Mouse (Mus musculus): ENCODE results near the gene Map3k9. TPM values are rescaled to one million over a fixed set of nuclear protein-coding genes. Genes with fewer than 3 reads are reported as not detected.

The Map3k9 gene
- polyA plus RNA-seq, 1 experiment from 2014 or later, result 2.4 TPM

DNA sequence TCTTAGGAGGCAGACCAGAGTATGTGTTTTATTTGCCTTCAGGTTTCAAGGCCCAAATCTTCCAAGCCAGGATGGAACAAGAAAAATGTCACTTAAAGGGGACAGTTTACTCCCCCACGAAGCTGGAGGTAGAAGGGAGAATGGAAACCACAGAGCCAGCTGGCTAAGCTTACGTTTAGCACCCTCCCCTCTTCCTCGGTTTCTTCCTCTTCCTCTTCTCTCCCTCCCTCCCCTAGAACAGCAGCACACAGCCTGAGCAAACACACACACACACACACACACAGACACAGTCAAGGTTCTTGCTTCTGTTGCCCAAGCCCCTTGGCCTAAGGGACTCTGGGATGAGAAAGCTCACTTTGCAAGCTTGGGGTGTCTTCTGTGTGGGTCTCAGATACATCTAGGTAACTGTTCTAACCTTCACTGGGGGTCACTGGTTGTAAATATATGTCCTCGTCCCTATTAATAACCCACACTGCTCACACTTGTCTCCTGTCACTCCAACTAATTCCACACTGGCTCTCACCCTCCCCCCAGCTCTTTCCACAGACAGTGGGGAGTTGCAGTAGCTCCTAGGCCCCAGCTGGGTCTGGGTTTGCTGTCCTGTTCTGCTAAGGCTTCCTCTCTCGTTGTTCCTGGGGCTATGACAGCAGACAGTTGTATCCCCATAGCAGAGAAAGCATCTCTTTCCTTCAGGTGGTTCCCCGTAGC, 11.7 kb upstream of the Map3k9 start:
- Histone ChIP-seq H3K27me3 (replicated peaks; ENCODE audit: control insufficient read depth, insufficient read depth, low read length) (no peaks in the 10 kb centered on the region), H3K9ac (ENCODE audit: low read depth, low read length) (no peak overlapping the region), H3K4me2 (replicated peaks; ENCODE audit: low read depth) (no peak overlapping the region), H3K27ac (ENCODE audit: low read depth, low read length) (no peak overlapping the region), H3K4me1 (replicated peaks; ENCODE audit: control insufficient read depth, insufficient read depth, low read length) (no peaks in the 10 kb centered on the region), H3K36me3 (ENCODE audit: control insufficient read depth, insufficient read depth) (no peaks in the 10 kb centered on the region), H3K4me3 (ENCODE audit: low read depth, low read length) (no peak overlapping the region), H3K9me3 (ENCODE audit: control insufficient read depth) (no peaks in the 10 kb centered on the region)
- ATAC-seq, result no peak
- 63% methylated on average over 6 of the region's 6 CpGs for WGBS
- TF ChIP-seq CTCF (IDR thresholded peaks at IDR 0.05; ENCODE audit: low read depth), result no peak

DNA sequence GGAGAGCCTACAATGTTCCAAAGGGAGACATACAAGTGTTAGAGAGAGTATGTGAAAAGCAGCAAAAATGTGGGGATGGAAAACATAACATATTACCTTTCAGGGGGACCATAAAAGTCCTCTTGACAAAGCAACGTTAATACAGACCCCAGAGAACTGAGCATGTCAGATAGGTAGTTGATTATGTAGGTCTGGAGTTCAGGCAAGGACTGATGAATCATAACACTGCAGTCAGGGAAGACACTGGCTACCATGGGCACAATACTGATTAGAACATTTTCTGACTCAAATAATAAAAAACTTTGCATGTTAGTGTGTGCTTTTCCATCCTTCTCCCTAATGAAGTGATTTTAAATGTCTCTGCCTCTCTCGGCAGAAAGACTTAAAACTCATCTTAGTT, 8.5 kb upstream of the Map3k9 start:
- TF ChIP-seq CTCF (IDR thresholded peaks at IDR 0.05; ENCODE audit: low read depth), result no peak
- Histone ChIP-seq H3K4me3 (ENCODE audit: low read depth, low read length) (no peak overlapping the region), H3K36me3 (ENCODE audit: control insufficient read depth, insufficient read depth) (no peaks in the 10 kb centered on the region), H3K27ac (ENCODE audit: low read depth, low read length) (no peak overlapping the region), H3K27me3 (replicated peaks; ENCODE audit: control insufficient read depth, insufficient read depth, low read length) (no peaks in the 10 kb centered on the region), H3K9me3 (ENCODE audit: control insufficient read depth) (no peaks in the 10 kb centered on the region), H3K9ac (ENCODE audit: low read depth, low read length) (no peak overlapping the region), H3K4me1 (replicated peaks; ENCODE audit: control insufficient read depth, insufficient read depth, low read length) (no peaks in the 10 kb centered on the region), H3K4me2 (replicated peaks; ENCODE audit: low read depth) (peak overlapping the region; percentile 39; the same call in 1 of the 2 replicates)
- no peak for ATAC-seq
- 51% methylated on average over 2 of the region's 2 CpGs for WGBS

DNA sequence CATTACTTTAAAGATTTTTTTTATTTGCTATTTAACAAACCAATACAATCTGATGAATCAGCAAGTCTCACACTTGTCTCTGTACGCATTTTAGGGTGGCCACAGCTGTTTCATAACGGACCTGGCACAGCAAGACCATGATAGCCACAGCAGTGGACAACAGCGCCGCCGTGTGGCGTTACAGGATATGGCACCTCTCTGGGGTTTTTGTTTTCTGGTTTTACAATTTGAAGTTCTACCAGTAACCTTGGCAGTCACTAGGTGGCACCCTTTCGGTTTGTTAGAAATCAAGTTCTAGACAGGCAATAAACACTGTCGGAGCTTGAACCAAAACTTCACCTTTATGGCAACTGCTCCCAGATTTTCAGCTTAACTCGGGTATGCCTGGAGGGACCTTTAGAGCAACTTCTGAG, 7.7 kb upstream of the Map3k9 start:
- no peaks in the 10 kb centered on the region for H3K4me1 ChIP-seq (replicated peaks; ENCODE audit: control insufficient read depth, insufficient read depth, low read length)
- no peaks in the 10 kb centered on the region for H3K27me3 ChIP-seq (replicated peaks; ENCODE audit: control insufficient read depth, insufficient read depth, low read length)
- no peaks in the 10 kb centered on the region for H3K9me3 ChIP-seq (ENCODE audit: control insufficient read depth)
- WGBS, result 3% methylated on average over 9 of the region's 9 CpGs
- TF ChIP-seq CTCF (IDR thresholded peaks at IDR 0.05; ENCODE audit: low read depth), result peak; percentile 99
- H3K4me3 ChIP-seq (ENCODE audit: low read depth, low read length), result no peak overlapping the region
- H3K27ac ChIP-seq (ENCODE audit: low read depth, low read length), result no peak overlapping the region
- no peak overlapping the region for H3K9ac ChIP-seq (ENCODE audit: low read depth, low read length)
- H3K4me2 ChIP-seq (replicated peaks; ENCODE audit: low read depth), result peak overlapping the region; percentile 39
- 0 out of 2 replicates have a peak, but pooled peaks have one; percentile 32 for ATAC-seq
- H3K36me3 ChIP-seq (ENCODE audit: control insufficient read depth, insufficient read depth), result no peaks in the 10 kb centered on the region

DNA sequence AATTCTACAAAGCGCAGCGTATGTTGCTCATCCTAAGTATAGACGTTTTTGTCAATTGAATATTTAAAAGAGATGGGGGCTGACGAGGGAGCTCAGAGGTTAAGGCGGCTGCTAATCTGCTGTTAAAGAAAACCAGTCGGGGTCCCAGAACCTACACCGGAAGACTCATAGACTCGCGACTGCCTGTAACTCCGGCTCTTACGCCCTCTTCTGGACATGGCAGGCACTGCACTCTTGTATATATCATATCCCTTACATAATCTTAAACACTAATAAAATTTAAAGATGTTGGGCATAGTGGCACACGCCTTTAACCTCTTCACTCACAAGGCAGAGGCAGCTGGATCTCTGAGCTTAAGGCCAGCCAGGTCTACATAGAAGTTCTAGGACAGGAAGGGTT, 6.3 kb upstream of the Map3k9 start:
- 50% methylated on average over 12 of the region's 12 CpGs for WGBS
- H3K27ac ChIP-seq (ENCODE audit: low read depth, low read length), result no peak overlapping the region
- H3K27me3 ChIP-seq (replicated peaks; ENCODE audit: control insufficient read depth, insufficient read depth, low read length), result no peaks in the 10 kb centered on the region

DNA sequence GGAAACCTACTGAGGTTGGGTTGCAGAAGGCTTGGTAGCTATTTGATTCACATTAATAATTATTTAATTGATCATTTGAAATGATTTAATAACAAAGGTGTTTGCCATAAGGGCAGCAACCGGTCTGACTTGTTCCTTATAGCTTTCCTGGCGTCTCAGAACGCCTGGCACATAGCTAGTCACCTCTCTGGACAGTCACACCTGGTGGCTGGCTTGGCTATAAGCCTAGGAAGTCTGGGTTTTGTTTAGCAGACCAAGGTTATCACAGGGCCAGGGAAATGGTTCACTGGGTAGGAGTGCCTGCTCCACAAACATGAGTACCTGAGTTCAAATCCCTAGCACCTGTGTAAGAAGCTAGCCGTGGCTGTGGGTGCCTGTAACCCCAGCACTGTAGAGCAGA, 2.3 kb upstream of the Map3k9 start:
- Histone ChIP-seq H3K36me3 (ENCODE audit: control insufficient read depth, insufficient read depth) (no peaks in the 10 kb centered on the region), H3K4me1 (replicated peaks; ENCODE audit: control insufficient read depth, insufficient read depth, low read length) (0 out of 2 replicates have a peak, but pooled peaks cover 5% of the 10 kb centered on the region), H3K4me3 (ENCODE audit: low read depth, low read length) (no peak overlapping the region), H3K4me2 (replicated peaks; ENCODE audit: low read depth) (no peak overlapping the region), H3K27me3 (replicated peaks; ENCODE audit: control insufficient read depth, insufficient read depth, low read length) (no peaks in the 10 kb centered on the region; the same call in 1 of the 2 replicates), H3K9ac (ENCODE audit: low read depth, low read length) (no peak overlapping the region), H3K27ac (ENCODE audit: low read depth, low read length) (no peak overlapping the region), H3K9me3 (ENCODE audit: control insufficient read depth) (no peaks in the 10 kb centered on the region)
- 46% methylated on average over 4 of the region's 4 CpGs for WGBS
- no peak for ATAC-seq
- no peak for TF ChIP-seq CTCF (IDR thresholded peaks at IDR 0.05; ENCODE audit: low read depth)

More for the DNA sequence above, 6.3 kb upstream of the Map3k9 start:
- Histone ChIP-seq H3K9ac (ENCODE audit: low read depth, low read length) (no peak overlapping the region), H3K4me1 (replicated peaks; ENCODE audit: control insufficient read depth, insufficient read depth, low read length) (no peaks in the 10 kb centered on the region), H3K36me3 (ENCODE audit: control insufficient read depth, insufficient read depth) (no peaks in the 10 kb centered on the region), H3K4me2 (replicated peaks; ENCODE audit: low read depth) (no peak overlapping the region), H3K4me3 (ENCODE audit: low read depth, low read length) (no peak overlapping the region), H3K9me3 (ENCODE audit: control insufficient read depth) (no peaks in the 10 kb centered on the region)
- TF ChIP-seq CTCF (IDR thresholded peaks at IDR 0.05; ENCODE audit: low read depth), result peak; percentile 47
- ATAC-seq, result no peak

DNA sequence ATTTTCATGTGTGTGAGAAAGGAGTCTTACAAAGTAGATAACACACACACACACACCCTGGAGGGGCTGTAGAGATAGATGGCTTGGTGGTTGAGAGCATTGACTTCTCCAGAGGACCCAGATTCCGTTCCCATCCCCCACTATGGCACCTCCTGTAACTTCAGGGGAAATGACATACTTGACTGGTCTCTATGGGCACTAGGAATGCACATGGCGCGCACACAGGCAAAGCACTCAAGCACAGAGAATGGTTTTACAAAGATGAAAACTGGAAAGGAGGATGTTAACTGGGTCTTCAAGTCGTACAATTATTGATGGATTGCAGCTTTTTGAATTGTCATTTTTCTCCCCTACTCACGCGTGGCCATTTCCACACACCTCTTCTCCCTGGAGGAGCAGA, 1.6 kb upstream of the Map3k9 start:
- WGBS, result 85% methylated on average over 6 of the region's 6 CpGs
- no peak for TF ChIP-seq CTCF (IDR thresholded peaks at IDR 0.05; ENCODE audit: low read depth)
- ATAC-seq, result no peak
- H3K9me3 ChIP-seq (ENCODE audit: control insufficient read depth), result no peaks in the 10 kb centered on the region
- no peak overlapping the region for H3K27ac ChIP-seq (ENCODE audit: low read depth, low read length)
- H3K4me1 ChIP-seq (replicated peaks; ENCODE audit: control insufficient read depth, insufficient read depth, low read length), result 0 out of 2 replicates have a peak, but pooled peaks cover 5% of the 10 kb centered on the region
- H3K9ac ChIP-seq (ENCODE audit: low read depth, low read length), result no peak overlapping the region
- no peak overlapping the region for H3K4me2 ChIP-seq (replicated peaks; ENCODE audit: low read depth)
- no peaks in the 10 kb centered on the region for H3K36me3 ChIP-seq (ENCODE audit: control insufficient read depth, insufficient read depth)
- H3K4me3 ChIP-seq (ENCODE audit: low read depth, low read length), result no peak overlapping the region
- H3K27me3 ChIP-seq (replicated peaks; ENCODE audit: control insufficient read depth, insufficient read depth, low read length), result no peaks in the 10 kb centered on the region; the same call in 1 of the 2 replicates
